Mouse (Mus musculus): ENCODE data around the gene Zc3h12a. TPM values are rescaled to one million over a fixed set of nuclear protein-coding genes. Genes with fewer than 3 reads are reported as not detected.

The Zc3h12a gene
- total and polyA plus RNA-seq, 2 experiments from 2014 or later = 0.57 to 0.59 TPM

DNA sequence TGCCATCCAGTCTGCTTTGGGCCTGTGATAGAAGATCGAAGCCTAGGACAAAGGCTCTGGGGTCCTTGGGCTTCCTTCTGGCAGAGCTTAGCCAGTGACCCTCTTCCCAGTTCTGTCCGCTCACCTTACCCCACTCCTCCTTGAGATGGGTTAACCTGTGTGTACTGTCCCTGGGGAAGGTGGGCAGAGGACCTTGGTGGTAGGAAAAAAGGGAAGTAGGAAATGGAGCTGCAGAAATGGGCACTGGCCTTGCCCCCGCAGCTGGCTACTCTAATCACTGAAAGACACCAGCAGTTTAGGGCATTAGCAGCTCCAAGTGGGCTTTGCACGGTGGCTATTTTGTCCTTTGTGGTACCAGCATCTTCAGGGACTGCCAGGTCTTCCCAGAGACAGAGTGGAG is 12.6 kb downstream of the Zc3h12a start:
- Histone ChIP-seq H3K4me3 (ENCODE audit: low read depth, low read length) (no peak overlapping the region), H3K9ac (replicated peaks; ENCODE audit: low read depth, low read length) (no peak overlapping the region), H3K9me3 (replicated peaks; ENCODE audit: control insufficient read depth, low read length) (no peaks in the 10 kb centered on the region), H3K27me3 (ENCODE audit: control insufficient read depth, insufficient read depth, low read length) (no peaks in the 10 kb centered on the region), H3K4me1 (ENCODE audit: control insufficient read depth, insufficient read depth) (no peaks in the 10 kb centered on the region), H3K4me2 (ENCODE audit: low read depth, low read length) (no peak overlapping the region), H3K36me3 (replicated peaks; ENCODE audit: control insufficient read depth, insufficient read depth, low read length) (peaks cover 27% of the 10 kb centered on the region), H3K27ac (ENCODE audit: low read depth) (peak overlapping the region; percentile 18)
- TF ChIP-seq CTCF (IDR thresholded peaks at IDR 0.05; ENCODE audit: low read depth) (no peak), EP300 (IDR thresholded peaks at IDR 0.05; ENCODE audit: low read depth) (no peak)
- 75% methylated on average over 4 of the region's 4 CpGs for WGBS
- ATAC-seq (ENCODE audit: insufficient read depth, low read depth) = no peak
- DNase-seq (ENCODE audit: low spot score) = no peak

DNA sequence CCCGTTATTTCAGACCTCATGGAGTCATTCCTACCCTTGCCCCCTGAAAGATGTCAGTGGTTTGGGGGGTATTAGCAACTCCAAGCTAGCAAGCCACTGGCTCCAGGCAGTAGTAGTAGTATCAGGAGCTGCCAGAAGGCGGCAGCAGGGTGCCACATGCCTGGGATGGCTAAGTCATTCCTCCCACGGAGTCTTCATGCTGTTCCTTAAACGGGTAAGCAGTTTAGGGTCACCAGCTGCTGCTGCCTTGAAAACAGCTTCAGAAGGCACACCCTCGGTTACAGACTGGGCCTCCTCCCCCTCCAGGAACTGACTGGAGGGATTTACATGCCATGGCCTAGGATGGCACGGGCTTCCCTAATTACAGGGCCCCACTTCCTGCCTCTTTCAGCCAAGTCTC is 13.0 kb downstream of the Zc3h12a start:
- ATAC-seq (ENCODE audit: insufficient read depth, low read depth) (peak; percentile 56), DNase-seq (ENCODE audit: low spot score) (peak; percentile 71)
- Histone ChIP-seq H3K27me3 (ENCODE audit: control insufficient read depth, insufficient read depth, low read length) (no peaks in the 10 kb centered on the region), H3K9me3 (replicated peaks; ENCODE audit: control insufficient read depth, low read length) (no peaks in the 10 kb centered on the region), H3K4me3 (ENCODE audit: low read depth, low read length) (no peak overlapping the region), H3K27ac (ENCODE audit: low read depth) (peak overlapping the region; percentile 18), H3K36me3 (replicated peaks; ENCODE audit: control insufficient read depth, insufficient read depth, low read length) (peaks cover 24% of the 10 kb centered on the region), H3K4me2 (ENCODE audit: low read depth, low read length) (no peak overlapping the region), H3K4me1 (ENCODE audit: control insufficient read depth, insufficient read depth) (no peaks in the 10 kb centered on the region), H3K9ac (replicated peaks; ENCODE audit: low read depth, low read length) (no peak overlapping the region)
- 9% methylated on average over 6 of the region's 6 CpGs for WGBS
- TF ChIP-seq CTCF (IDR thresholded peaks at IDR 0.05; ENCODE audit: low read depth) = peak; percentile 65
- TF ChIP-seq EP300 (IDR thresholded peaks at IDR 0.05; ENCODE audit: low read depth) = no peak

DNA sequence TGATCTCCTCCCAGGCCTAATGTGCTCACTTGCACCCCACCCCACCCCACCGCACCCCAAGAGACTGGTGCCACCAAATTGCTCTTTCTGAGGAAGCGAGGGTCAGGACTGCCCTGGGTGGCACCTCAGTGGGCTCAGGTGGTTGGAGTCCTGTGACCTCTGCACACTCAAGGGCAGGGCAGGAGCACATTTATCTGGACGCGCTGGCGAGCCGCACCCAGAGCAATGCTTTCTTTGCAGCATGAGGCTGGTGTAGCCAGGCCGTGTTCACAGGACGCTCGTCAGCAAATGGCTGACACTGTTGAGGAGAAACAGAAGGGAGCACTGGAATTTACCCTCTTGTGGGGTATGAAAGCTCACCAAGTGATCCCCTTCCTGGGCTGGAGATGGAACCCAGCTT is 22.3 kb downstream of the Zc3h12a start:
- no peaks in the 10 kb centered on the region for H3K4me1 ChIP-seq (ENCODE audit: control insufficient read depth, insufficient read depth)
- no peak for TF ChIP-seq CTCF (IDR thresholded peaks at IDR 0.05; ENCODE audit: low read depth)
- TF ChIP-seq EP300 (IDR thresholded peaks at IDR 0.05; ENCODE audit: low read depth) = no peak
- no peaks in the 10 kb centered on the region for H3K9me3 ChIP-seq (replicated peaks; ENCODE audit: control insufficient read depth, low read length)
- no peak overlapping the region for H3K4me2 ChIP-seq (ENCODE audit: low read depth, low read length)
- H3K27ac ChIP-seq (ENCODE audit: low read depth) = no peak overlapping the region; the same call in 1 of the 2 replicates
- no peaks in the 10 kb centered on the region for H3K27me3 ChIP-seq (ENCODE audit: control insufficient read depth, insufficient read depth, low read length)
- H3K9ac ChIP-seq (replicated peaks; ENCODE audit: low read depth, low read length) = no peak overlapping the region
- no peak overlapping the region for H3K4me3 ChIP-seq (ENCODE audit: low read depth, low read length)
- peaks cover 40% of the 10 kb centered on the region for H3K36me3 ChIP-seq (replicated peaks; ENCODE audit: control insufficient read depth, insufficient read depth, low read length)
- ATAC-seq (ENCODE audit: insufficient read depth, low read depth) = no peak
- DNase-seq (ENCODE audit: low spot score) = no peak
- WGBS = 58% methylated on average over 9 of the region's 9 CpGs

DNA sequence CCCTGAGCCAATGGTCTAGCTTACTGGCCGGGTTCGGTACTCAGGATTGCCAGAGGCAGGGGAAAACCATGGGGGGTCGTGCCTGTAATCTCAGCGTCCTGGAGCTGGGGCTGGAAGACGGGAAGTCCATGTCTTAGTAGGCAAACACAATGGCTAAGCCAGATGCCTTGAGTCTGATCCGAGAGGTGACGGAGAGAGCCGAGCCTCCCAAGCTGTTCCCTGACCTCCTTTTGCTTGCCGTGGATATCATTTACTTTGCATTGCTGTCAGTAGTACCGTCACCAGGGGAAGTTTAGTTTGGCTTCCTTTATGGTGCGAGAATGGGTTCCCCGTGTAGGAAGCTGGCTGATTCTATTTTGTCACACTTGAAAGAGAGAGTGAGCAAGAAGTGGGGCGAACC is 26.3 kb downstream of the Zc3h12a start:
- ATAC-seq (ENCODE audit: insufficient read depth, low read depth) (no peak), DNase-seq (ENCODE audit: low spot score) (no peak)
- Histone ChIP-seq H3K9me3 (replicated peaks; ENCODE audit: control insufficient read depth, low read length) (no peaks in the 10 kb centered on the region), H3K27ac (ENCODE audit: low read depth) (no peak overlapping the region), H3K4me1 (ENCODE audit: control insufficient read depth, insufficient read depth) (no peaks in the 10 kb centered on the region), H3K36me3 (replicated peaks; ENCODE audit: control insufficient read depth, insufficient read depth, low read length) (peaks cover 22% of the 10 kb centered on the region), H3K9ac (replicated peaks; ENCODE audit: low read depth, low read length) (no peak overlapping the region), H3K27me3 (ENCODE audit: control insufficient read depth, insufficient read depth, low read length) (no peaks in the 10 kb centered on the region), H3K4me3 (ENCODE audit: low read depth, low read length) (no peak overlapping the region), H3K4me2 (ENCODE audit: low read depth, low read length) (no peak overlapping the region)
- TF ChIP-seq EP300 (IDR thresholded peaks at IDR 0.05; ENCODE audit: low read depth) (no peak), CTCF (IDR thresholded peaks at IDR 0.05; ENCODE audit: low read depth) (no peak)
- WGBS = 70% methylated on average over 13 of the region's 13 CpGs

DNA sequence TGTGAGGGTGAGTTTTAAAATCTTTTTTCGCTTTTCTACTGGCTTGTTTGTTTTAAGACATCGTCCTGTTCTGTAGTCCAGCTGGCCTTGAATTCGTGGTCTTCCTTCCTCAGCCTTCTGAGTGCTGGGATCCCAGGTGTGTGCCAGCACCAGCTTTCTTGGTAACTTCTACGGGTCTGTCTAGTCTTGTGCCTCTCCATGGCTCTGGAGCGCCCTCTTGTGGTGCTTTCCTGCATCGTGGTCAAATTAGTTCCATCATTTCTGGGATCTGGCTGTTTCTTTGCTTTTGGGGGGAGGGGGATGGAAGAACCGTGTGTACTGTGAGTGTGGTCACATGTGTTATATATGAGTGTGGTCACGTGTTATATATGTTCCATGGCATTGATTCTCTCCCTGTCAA is 28.2 kb downstream of the Zc3h12a start:
- Histone ChIP-seq H3K9me3 (replicated peaks; ENCODE audit: control insufficient read depth, low read length) (no peaks in the 10 kb centered on the region), H3K4me1 (ENCODE audit: control insufficient read depth, insufficient read depth) (no peaks in the 10 kb centered on the region), H3K27ac (ENCODE audit: low read depth) (no peak overlapping the region), H3K9ac (replicated peaks; ENCODE audit: low read depth, low read length) (no peak overlapping the region), H3K4me3 (ENCODE audit: low read depth, low read length) (no peak overlapping the region), H3K4me2 (ENCODE audit: low read depth, low read length) (no peak overlapping the region), H3K27me3 (ENCODE audit: control insufficient read depth, insufficient read depth, low read length) (no peaks in the 10 kb centered on the region), H3K36me3 (replicated peaks; ENCODE audit: control insufficient read depth, insufficient read depth, low read length) (peaks cover 21% of the 10 kb centered on the region)
- DNase-seq (ENCODE audit: low spot score) = peak; percentile 59
- 12% methylated on average over 8 of the region's 8 CpGs for WGBS
- no peak for TF ChIP-seq EP300 (IDR thresholded peaks at IDR 0.05; ENCODE audit: low read depth)
- TF ChIP-seq CTCF (IDR thresholded peaks at IDR 0.05; ENCODE audit: low read depth) = peak; percentile 91
- 0 out of 2 replicates have a peak, but pooled peaks have one; percentile 27 for ATAC-seq (ENCODE audit: insufficient read depth, low read depth)

DNA sequence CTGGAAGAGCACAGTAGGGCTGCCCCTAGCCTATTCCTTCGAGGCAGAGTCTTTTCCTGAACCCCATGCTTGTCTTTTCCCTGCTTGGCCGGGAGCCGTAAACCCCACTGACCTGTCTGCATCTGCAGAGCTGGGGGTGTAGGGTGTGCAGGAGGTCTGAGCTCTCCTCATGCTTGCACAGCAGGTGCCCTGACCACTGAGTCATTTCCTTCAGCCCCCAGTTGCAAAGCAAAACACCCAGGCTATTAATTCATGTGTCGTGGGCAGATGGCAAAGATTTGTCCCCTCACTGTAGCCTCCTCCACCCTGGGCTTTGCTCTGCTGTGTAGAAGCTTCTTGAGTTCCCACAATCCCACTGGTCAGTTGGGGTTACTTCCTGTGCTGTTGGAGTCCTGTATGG is 30.2 kb downstream of the Zc3h12a start:
- no peak overlapping the region for H3K9ac ChIP-seq (replicated peaks; ENCODE audit: low read depth, low read length)
- H3K4me1 ChIP-seq (ENCODE audit: control insufficient read depth, insufficient read depth) = no peaks in the 10 kb centered on the region
- no peak for TF ChIP-seq CTCF (IDR thresholded peaks at IDR 0.05; ENCODE audit: low read depth)
- no peak for TF ChIP-seq EP300 (IDR thresholded peaks at IDR 0.05; ENCODE audit: low read depth)
- H3K27ac ChIP-seq (ENCODE audit: low read depth) = no peak overlapping the region
- no peak for ATAC-seq (ENCODE audit: insufficient read depth, low read depth)
- H3K9me3 ChIP-seq (replicated peaks; ENCODE audit: control insufficient read depth, low read length) = no peaks in the 10 kb centered on the region
- no peak overlapping the region for H3K4me2 ChIP-seq (ENCODE audit: low read depth, low read length)
- no peak for DNase-seq (ENCODE audit: low spot score)
- H3K36me3 ChIP-seq (replicated peaks; ENCODE audit: control insufficient read depth, insufficient read depth, low read length) = peaks cover 7% of the 10 kb centered on the region; the same call in 1 of the 2 replicates
- WGBS = 79% methylated on average over 4 of the region's 4 CpGs
- H3K4me3 ChIP-seq (ENCODE audit: low read depth, low read length) = no peak overlapping the region
- H3K27me3 ChIP-seq (ENCODE audit: control insufficient read depth, insufficient read depth, low read length) = no peaks in the 10 kb centered on the region

All from heart, postnatal 0 days (tissue).